Mouse (Mus musculus) embryonic facial prominence, embryonic 14.5 days (tissue): ENCODE data around the gene Oas1e. TPM values are rescaled to one million over a fixed set of nuclear protein-coding genes. Genes with fewer than 3 reads are reported as not detected.
"Not testable (repeated sequence)": the region's sequence is repeated elsewhere in the genome, so short reads cannot be mapped to it uniquely, and the experiment has no call there.

Experiments used
- ATAC-seq: fragments of 200-750 bp; cut with Nextera tagmentation; 2 replicates; pipeline ENCODE4 v1.8.0; 2017; ENCODE audit warnings: low read depth, moderate number of reproducible peaks, moderate TSS enrichment
- DNase-seq: peaks from one replicate; pipeline ENCODE4 v3.0.0-alpha.2; 2015; ENCODE audit warnings: low spot score
- H3K27ac ChIP-seq: fragments of 300-500 bp; sonication (generic); replicated peaks from 2 replicates; pipeline ENCODE4 v1.5.1; 2014; ENCODE audit warnings: low read depth, mild to moderate bottlenecking, low read length, moderate library complexity
- H3K27me3 ChIP-seq: fragments of 300-500 bp; sonication (generic); replicated peaks from 2 replicates; pipeline ENCODE4 v1.6.1; 2014; ENCODE audit warnings: low read length; ENCODE audit not compliant: control insufficient read depth, insufficient read depth
- H3K36me3 ChIP-seq: fragments of 300-500 bp; sonication (generic); 2 replicates; pipeline ENCODE4 v1.6.1; 2014; ENCODE audit warnings: low read length, mixed read lengths; ENCODE audit not compliant: control insufficient read depth, insufficient read depth
- H3K4me1 ChIP-seq: fragments of 300-500 bp; sonication (generic); 2 replicates; pipeline ENCODE4 v1.6.1; 2014; ENCODE audit warnings: antibody characterized with exemption, low read length; ENCODE audit not compliant: control insufficient read depth, insufficient read depth
- H3K4me2 ChIP-seq: fragments of 300-500 bp; sonication (generic); 2 replicates; pipeline ENCODE4 v1.6.1; 2014; ENCODE audit warnings: low read depth, mild to moderate bottlenecking, low read length, moderate library complexity, mixed read lengths
- H3K4me3 ChIP-seq: fragments of 300-500 bp; sonication (generic); 2 replicates; pipeline ENCODE4 v1.5.1; 2014; ENCODE audit warnings: low read depth, mild to moderate bottlenecking, low read length
- H3K9ac ChIP-seq: fragments of 300-500 bp; sonication (generic); 2 replicates; pipeline ENCODE4 v1.6.1; 2014; ENCODE audit warnings: low read depth, mild to moderate bottlenecking, low read length, moderate library complexity, mixed read lengths
- H3K9me3 ChIP-seq: fragments of 300-500 bp; sonication (generic); 2 replicates; pipeline ENCODE4 v1.6.1; 2016; ENCODE audit warnings: low read length; ENCODE audit not compliant: control insufficient read depth
- WGBS: fragments of 180-500 bp; shearing (Covaris S2); extraction: QIAGEN DNeasy Blood & Tissue Kit; methylation state at CpG from one replicate; pipeline ENCODE4 v1.1.7; 2014; 5-methylcytosine and 5-hydroxymethylcytosine counted together
- polyA plus RNA-seq: library from polyadenylated mRNA; unstranded; fragments of >200 nt; fragmentation: Nextera tagmentation; extraction: Ambion mirVana; gene quantifications from 2 replicates; pipeline ENCODE4 v1.2.1, GENCODE M21; 2014

The Oas1e gene
- polyA plus RNA-seq, 1 experiment from 2014 or later: 0.10 TPM

GRCm38 (mm10) chr5:120811951-120812819 lies 16.9 kb upstream of the Oas1e start, which contains the start of gene Oas1c:
Oas1c (minus strand) TSS chr5:120812514.
- no peaks in the 10 kb centered on the region for H3K9me3 ChIP-seq
- no peaks in the 10 kb centered on the region for H3K36me3 ChIP-seq
- no peaks in the 10 kb centered on the region for H3K27me3 ChIP-seq
- peaks cover 5% of the 10 kb centered on the region; the same call in 1 of the 2 replicates for H3K4me1 ChIP-seq
- peak; percentile 96 for DNase-seq
- ATAC-seq: peak; percentile 95
- peak within 1 kb of the TSS; percentile 75 for H3K27ac ChIP-seq
- H3K9ac ChIP-seq: peak within 1 kb of the TSS; percentile 41
- peak within 1 kb of the TSS; percentile 33 for H3K4me3 ChIP-seq
- 4% methylated on average over 18 of the region's 18 CpGs for WGBS
- peak within 1 kb of the TSS; percentile 54 for H3K4me2 ChIP-seq

- Histone ChIP-seq H3K9ac (no peak overlapping the region), H3K4me1 (peaks cover 5% of the 10 kb centered on the region; the same call in 1 of the 2 replicates), H3K4me2 (no peak overlapping the region), H3K27ac (no peak overlapping the region), H3K4me3 (no peak overlapping the region), H3K36me3 (no peaks in the 10 kb centered on the region), H3K9me3 (no peaks in the 10 kb centered on the region), H3K27me3 (no peaks in the 10 kb centered on the region)
- 35% methylated on average over 6 of the region's 6 CpGs for WGBS
- DNase-seq (no peak), ATAC-seq (no peak)
Measured at GRCm38 (mm10) chr5:120809171-120809570, 13.8 kb upstream of the Oas1e start.

- WGBS: 83% methylated on average over 1 of the region's 1 CpGs
- Histone ChIP-seq H3K4me3 (no peak overlapping the region), H3K4me1 (no peaks in the 10 kb centered on the region), H3K27me3 (no peaks in the 10 kb centered on the region), H3K9me3 (no peaks in the 10 kb centered on the region), H3K36me3 (no peaks in the 10 kb centered on the region), H3K4me2 (no peak overlapping the region), H3K27ac (no peak overlapping the region), H3K9ac (no peak overlapping the region)
- peak; percentile 42 for DNase-seq
- ATAC-seq: no peak
Measured at GRCm38 (mm10) chr5:120806458-120806857, 11.1 kb upstream of the Oas1e start.

- H3K4me2 ChIP-seq: no peak overlapping the region
- no peaks in the 10 kb centered on the region for H3K36me3 ChIP-seq
- H3K27me3 ChIP-seq: no peaks in the 10 kb centered on the region
- H3K9ac ChIP-seq: no peak overlapping the region
- H3K27ac ChIP-seq: no peak overlapping the region
- H3K4me1 ChIP-seq: no peaks in the 10 kb centered on the region
- ATAC-seq: no peak
- peak; percentile 75 for DNase-seq
- WGBS: 68% methylated on average over 2 of the region's 2 CpGs
- H3K4me3 ChIP-seq: no peak overlapping the region
- H3K9me3 ChIP-seq: no peaks in the 10 kb centered on the region
Measured at GRCm38 (mm10) chr5:120803596-120803995, 8.3 kb upstream of the Oas1e start.

- H3K36me3 ChIP-seq, H3K27ac ChIP-seq, H3K27me3 ChIP-seq, H3K4me3 ChIP-seq, H3K4me2 ChIP-seq, DNase-seq, H3K9ac ChIP-seq, H3K4me1 ChIP-seq, H3K9me3 ChIP-seq, ATAC-seq: not testable (repeated sequence)
- 51% methylated on average over 2 of the region's 2 CpGs for WGBS
Measured at GRCm38 (mm10) chr5:120798943-120799342, 3.6 kb upstream of the Oas1e start.

- H3K9me3 ChIP-seq, H3K27me3 ChIP-seq, H3K27ac ChIP-seq, H3K36me3 ChIP-seq, H3K4me1 ChIP-seq, H3K9ac ChIP-seq, ATAC-seq, H3K4me2 ChIP-seq, DNase-seq, H3K4me3 ChIP-seq: not testable (repeated sequence)
- WGBS: 75% methylated on average over 5 of the region's 5 CpGs
Measured at GRCm38 (mm10) chr5:120798147-120798546, 2.8 kb upstream of the Oas1e start.

- no peaks in the 10 kb centered on the region; the same call in 1 of the 2 replicates for H3K27me3 ChIP-seq
- H3K36me3 ChIP-seq: no peaks in the 10 kb centered on the region
- H3K9me3 ChIP-seq: no peaks in the 10 kb centered on the region
- WGBS: 24% methylated on average over 2 of the region's 2 CpGs
- H3K4me2 ChIP-seq: no peak overlapping the region
- ATAC-seq (no peak), DNase-seq (peak; percentile 14)
- no peaks in the 10 kb centered on the region for H3K4me1 ChIP-seq
- no peak overlapping the region for H3K27ac ChIP-seq
- H3K9ac ChIP-seq: no peak overlapping the region
- no peak overlapping the region for H3K4me3 ChIP-seq
Measured at GRCm38 (mm10) chr5:120793043-120793442, 2.3 kb downstream of the Oas1e start.

GRCm38 (mm10) chr5:120787042-120787441 lies 8.3 kb downstream of the Oas1e start:
- ATAC-seq (no peak), DNase-seq (no peak)
- Histone ChIP-seq H3K4me3 (no peak overlapping the region), H3K9ac (no peak overlapping the region), H3K36me3 (no peaks in the 10 kb centered on the region), H3K27ac (no peak overlapping the region), H3K9me3 (no peaks in the 10 kb centered on the region), H3K4me1 (no peaks in the 10 kb centered on the region), H3K4me2 (no peak overlapping the region), H3K27me3 (no peaks in the 10 kb centered on the region; the same call in 1 of the 2 replicates)
- WGBS: 55% methylated on average over 2 of the region's 3 CpGs

- Histone ChIP-seq H3K9me3 (no peaks in the 10 kb centered on the region), H3K36me3 (no peaks in the 10 kb centered on the region), H3K9ac (no peak overlapping the region), H3K27ac (no peak overlapping the region), H3K4me3 (no peak overlapping the region), H3K27me3 (no peaks in the 10 kb centered on the region), H3K4me2 (no peak overlapping the region), H3K4me1 (peaks cover 2% of the 10 kb centered on the region; the same call in 1 of the 2 replicates)
- whole genome bisulfite sequencing: 73% methylated on average over 2 of the region's 2 CpGs
- DNase-seq: no peak
- no peak for ATAC-seq
Measured at GRCm38 (mm10) chr5:120782446-120782845, 12.9 kb downstream of the Oas1e start.
